ENCODE assay signal across 8 mouse cellular contexts in the genomic region with DNA sequence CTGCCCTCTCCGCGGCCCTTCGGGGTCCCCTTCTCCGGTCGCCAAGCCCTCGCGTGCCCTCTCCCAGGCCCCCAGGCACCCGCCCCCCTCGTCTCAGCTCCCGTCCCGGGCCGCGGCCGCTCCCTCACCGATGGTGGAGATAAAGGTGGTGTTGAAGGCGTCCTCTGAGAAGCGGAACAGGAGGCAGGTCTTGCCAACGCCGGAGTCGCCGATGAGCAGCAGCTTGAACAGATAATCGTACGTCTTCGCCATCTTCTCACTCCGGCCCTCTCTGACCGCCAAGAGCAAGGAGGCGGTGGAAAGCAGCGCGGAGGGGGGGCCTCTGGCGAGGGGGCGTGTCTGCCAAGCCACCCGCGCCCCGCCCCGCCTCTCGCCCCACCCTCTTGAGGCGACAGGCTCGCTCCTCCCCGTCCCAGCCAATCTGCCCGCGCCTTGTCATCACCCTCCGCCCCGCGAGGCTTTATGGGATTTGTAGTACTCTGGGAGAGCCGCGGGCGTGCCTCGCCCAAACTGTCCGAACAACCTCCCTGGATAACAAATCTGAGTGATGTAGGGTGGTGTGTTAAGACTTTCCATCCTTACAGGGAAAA. TPM values are rescaled to one million over a fixed set of nuclear protein-coding genes. Genes with fewer than 3 reads are reported as not detected.
A peak's percentile ranks its signal among the peaks of the same experiment; 100 is the strongest.
DNase-seq lines count a peak whose midpoint lies in the region; ATAC-seq and TF ChIP-seq lines count a peak whose summit lies in the region.

A gene (minus strand): TSS at position 306 of the 590 bp plus-strand sequence.

- no peaks in the 10 kb centered on the region for H3K9me3 ChIP-seq in MEL (replicated peaks; ENCODE audit: insufficient read depth, low read length)
- no peaks in the 10 kb centered on the region for H3K9me3 ChIP-seq in forebrain, postnatal 0 days (ENCODE audit: low read length)
- H3K9me3 ChIP-seq in lung, embryonic 15.5 days = no peaks in the 10 kb centered on the region

- H3K4me3 ChIP-seq in MEL (ENCODE audit: control insufficient read depth in 1 of 2, insufficient read depth in 1 of 2, low read depth in 2 of 2, low read length in 2 of 2) = peak within 1 kb of the TSS; percentile 67 to 69
- peak within 1 kb of the TSS; percentile 71 for H3K4me3 ChIP-seq in cerebellum, adult 2 months (replicated peaks; ENCODE audit: insufficient read depth, low read depth, low read length)
- H3K4me3 ChIP-seq in forebrain, postnatal 0 days (ENCODE audit: low read depth, low read length) = peak within 1 kb of the TSS; percentile 93
- H3K4me3 ChIP-seq in lung, embryonic 15.5 days = peak within 1 kb of the TSS; percentile 67

- H3K79me2 ChIP-seq in MEL (ENCODE audit: control insufficient read depth, insufficient read depth, low read length, poor library complexity) = peaks cover 22% of the 10 kb centered on the region

- DNase-seq in MEL (ENCODE audit: low read depth, low spot score) = peak; percentile 97
- DNase-seq in cerebellum, adult 2 months = peak; percentile 96 to 97
- DNase-seq in forebrain, postnatal 0 days = peak; percentile 97
- DNase-seq in heart, postnatal 4 days = peak; percentile 98
- DNase-seq in layer of hippocampus, adult 8-10 months (ENCODE audit: low spot score in 2 of 2) = peak; percentile 94
- peak; percentile 94 for DNase-seq in ovary, adult 18-20 months (ENCODE audit: low spot score)
- DNase-seq in thymus, postnatal 0 days (ENCODE audit: low spot score) = peak; percentile 96

- TF ChIP-seq RAD21 in MEL (IDR thresholded peaks at IDR 0.05; ENCODE audit: low read depth, low read length) = no peak

- H3K27ac ChIP-seq in MEL (ENCODE audit: control insufficient read depth, low read depth, low read length) = peak within 1 kb of the TSS; percentile 57
- H3K27ac ChIP-seq in cerebellum, adult 2 months (ENCODE audit: insufficient read depth, low read length) = no peak within 1 kb of the TSS
- H3K27ac ChIP-seq in forebrain, postnatal 0 days (ENCODE audit: low read depth, low read length) = peak within 1 kb of the TSS; percentile 85
- H3K27ac ChIP-seq in lung, embryonic 15.5 days = peak within 1 kb of the TSS; percentile 85

- under 1% methylated on average over 46 of the region's 49 CpGs for WGBS in cerebellum, adult 2 months
- under 1% methylated on average over 49 of the region's 49 CpGs for WGBS in forebrain, postnatal 0 days
- WGBS in lung, embryonic 15.5 days = under 1% methylated on average over 49 of the region's 49 CpGs

- peak; percentile 54 to 77; a peak in 3 of 4 replicates for TF ChIP-seq POLR2A in MEL (IDR thresholded peaks at IDR 0.05; ENCODE audit: control insufficient read depth in 1 of 2, insufficient read depth in 1 of 2, low read depth in 1 of 2, low read length in 2 of 2, poor library complexity in 1 of 2)
- peak; percentile 76 for TF ChIP-seq POLR2A in cerebellum, adult 2 months (IDR thresholded peaks at IDR 0.05; ENCODE audit: borderline replicate concordance, insufficient read depth, low read length)

- H3K4me1 ChIP-seq in MEL (ENCODE audit: control insufficient read depth in 1 of 2, insufficient read depth in 2 of 2, low read length in 2 of 2) = peaks cover 29 to 30% of the 10 kb centered on the region in 2 experiments
- H3K4me1 ChIP-seq in cerebellum, adult 2 months (ENCODE audit: control insufficient read depth, insufficient read depth, low read length) = no peaks in the 10 kb centered on the region
- peaks cover 8% of the 10 kb centered on the region for H3K4me1 ChIP-seq in forebrain, postnatal 0 days (ENCODE audit: insufficient read depth)
- peaks cover 42% of the 10 kb centered on the region; the same call in 1 of the 2 replicates for H3K4me1 ChIP-seq in lung, embryonic 15.5 days

- no peaks in the 10 kb centered on the region for H3K27me3 ChIP-seq in MEL (ENCODE audit: control insufficient read depth in 1 of 2, insufficient read depth in 2 of 2, low read length in 2 of 2)
- no peaks in the 10 kb centered on the region for H3K27me3 ChIP-seq in cerebellum, adult 2 months (ENCODE audit: control insufficient read depth, insufficient read depth, low read length)
- H3K27me3 ChIP-seq in forebrain, postnatal 0 days (ENCODE audit: insufficient read depth, low read length) = no peaks in the 10 kb centered on the region
- no peaks in the 10 kb centered on the region for H3K27me3 ChIP-seq in lung, embryonic 15.5 days

- H3K9ac ChIP-seq in MEL (ENCODE audit: control insufficient read depth, low read depth, low read length, poor library complexity, severe bottlenecking) = peak within 1 kb of the TSS; percentile 85
- peak within 1 kb of the TSS; percentile 77 for H3K9ac ChIP-seq in forebrain, postnatal 0 days
- peak within 1 kb of the TSS; percentile 85 for H3K9ac ChIP-seq in lung, embryonic 15.5 days

- no peak for TF ChIP-seq EP300 in MEL (IDR thresholded peaks at IDR 0.05; ENCODE audit: low read depth in 1 of 2, low read length in 2 of 2)

- peak within 1 kb of the TSS; percentile 81 for H3K4me2 ChIP-seq in forebrain, postnatal 0 days (ENCODE audit: low read depth)
- H3K4me2 ChIP-seq in lung, embryonic 15.5 days = peak within 1 kb of the TSS; percentile 85

- peaks cover 0 to 47% of the 10 kb centered on the region in 2 experiments; a peak in 2 of 4 replicates for H3K36me3 ChIP-seq in MEL (ENCODE audit: control insufficient read depth in 1 of 2, insufficient read depth in 2 of 2, low read length in 2 of 2)
- no peaks in the 10 kb centered on the region for H3K36me3 ChIP-seq in forebrain, postnatal 0 days (ENCODE audit: insufficient read depth)
- H3K36me3 ChIP-seq in lung, embryonic 15.5 days = no peaks in the 10 kb centered on the region

- TF ChIP-seq CTCF in MEL (IDR thresholded peaks at IDR 0.05 in 2 of 3, conservative IDR thresholded peaks at IDR 0.05 in 1 of 3; ENCODE audit: control insufficient read depth in 1 of 3, insufficient read depth in 1 of 3, low read depth in 2 of 3, low read length in 3 of 3, poor library complexity in 1 of 3, severe bottlenecking in 1 of 3) = no peak
- TF ChIP-seq CTCF in cerebellum, adult 2 months (IDR thresholded peaks at IDR 0.05; ENCODE audit: borderline replicate concordance, insufficient read depth, low read depth, low read length) = no peak
- no peak for TF ChIP-seq CTCF in forebrain, postnatal 0 days (IDR thresholded peaks at IDR 0.05; ENCODE audit: low read depth)

- ATAC-seq in forebrain, postnatal 0 days = peak; percentile 99
- peak; percentile 98 for ATAC-seq in lung, embryonic 15.5 days (ENCODE audit: borderline replicate concordance, extremely low read depth, low FRiP score, low TSS enrichment)

TF ChIP-seq in MEL, 35 proteins besides CTCF, POLR2A, EP300 and RAD21 (continues in another document):
- TF ChIP-seq NELFE (IDR thresholded peaks at IDR 0.05; ENCODE audit: low read depth, low read length) (peak; percentile 78), POLR2AphosphoS2 (IDR thresholded peaks at IDR 0.05; ENCODE audit: low read length) (peak; percentile 59; the same call in 1 of the 2 replicates), ZMIZ1 (IDR thresholded peaks at IDR 0.05; ENCODE audit: low read depth, low read length) (peak; percentile 66; the same call in 1 of the 2 replicates), MEF2A (IDR thresholded peaks at IDR 0.05; ENCODE audit: extremely low read depth, insufficient replicate concordance, low read depth, low read length, poor library complexity, severe bottlenecking) (no peak), ZC3H11A (IDR thresholded peaks at IDR 0.05; ENCODE audit: low read depth, low read length) (no peak; the same call in 1 of the 2 replicates), TBP (IDR thresholded peaks at IDR 0.05; ENCODE audit: low read depth, low read length) (peak; percentile 61), KAT2A (conservative IDR thresholded peaks at IDR 0.05; ENCODE audit: low read depth, low read length) (peak; percentile 91), UBTF (IDR thresholded peaks at IDR 0.05; ENCODE audit: borderline replicate concordance, insufficient read depth, low read depth, low read length) (0 out of 2 replicates have a peak, but pooled peaks have one; percentile 80), MAFK (IDR thresholded peaks at IDR 0.05; ENCODE audit: borderline replicate concordance, low read depth, low read length) (no peak), POLR2AphosphoS5 (IDR thresholded peaks at IDR 0.05; ENCODE audit: borderline replicate concordance, low read depth, low read length) (no peak), ETS1 (IDR thresholded peaks at IDR 0.05; ENCODE audit: low read depth, low read length) (no peak), CHD1 (IDR thresholded peaks at IDR 0.05; ENCODE audit: low read depth, low read length) (no peak), HCFC1 (IDR thresholded peaks at IDR 0.05; ENCODE audit: low read depth, low read length) (peak; percentile 99), E2F4 (IDR thresholded peaks at IDR 0.05; ENCODE audit: borderline replicate concordance, low read depth, low read length) (no peak), MYB (IDR thresholded peaks at IDR 0.05; ENCODE audit: low read depth, low read length) (no peak), TAL1 (IDR thresholded peaks at IDR 0.05; ENCODE audit: low read length) (no peak), USF2 (IDR thresholded peaks at IDR 0.05; ENCODE audit: borderline replicate concordance in 1 of 2, insufficient read depth in 1 of 2, low read depth in 1 of 2, low read length in 2 of 2) (no peak), RCOR1 (IDR thresholded peaks at IDR 0.05; ENCODE audit: low read depth, low read length) (no peak), ZNF384 (IDR thresholded peaks at IDR 0.05; ENCODE audit: low read depth, low read length) (no peak), SMC3 (IDR thresholded peaks at IDR 0.05; ENCODE audit: low read depth, low read length) (no peak), TCF12 (IDR thresholded peaks at IDR 0.05; ENCODE audit: low read depth, low read length) (peak; percentile 42), NRF1 (IDR thresholded peaks at IDR 0.05; ENCODE audit: insufficient read depth, low read depth, low read length, poor library complexity, severe bottlenecking) (no peak), GABPA (IDR thresholded peaks at IDR 0.05; ENCODE audit: low read depth, low read length) (no peak), MYC (IDR thresholded peaks at IDR 0.05; ENCODE audit: low read depth, low read length) (no peak)

RNA-seq across cellular contexts. Expression of the gene that starts here (rescaled TPM):
- 15.0 and 16.4 TPM in 2 replicates for total RNA-seq in MEL (2012; rRNA removed)
- 10 to 100 TPM in 1 of 2 experiments, not detected in 1; 16.1 TPM for polyA plus RNA-seq in MEL (2012; ENCODE audit: insufficient read depth in 1 of 2, insufficient read length in 2 of 2, low read depth in 1 of 2, low replicate concordance in 2 of 2, missing spikeins in 1 of 2)
- 13.7 and 15.3 TPM in 2 replicates for polyA plus RNA-seq in cerebellum, adult 2 months (2012; rRNA removed)
- 22.2 and 30.7 TPM in 2 replicates for total RNA-seq in forebrain, postnatal 0 days (2014; rRNA removed)
- 6.0 and 20.7 TPM in 2 replicates for polyA plus RNA-seq in forebrain, postnatal 0 days (2015; fragmentation: Nextera tagmentation; extraction: Ambion mirVana)
- 10 to 100 TPM; 17.8 to 18.5 TPM for total RNA-seq in heart, postnatal 4 days (2021)
- total RNA-seq in layer of hippocampus, adult 8-10 months (2022) = 10 to 100 TPM; 37.9 to 58.3 (median 47.4) TPM
- 24.2 and 30.1 TPM in 2 replicates for polyA plus RNA-seq in lung, embryonic 15.5 days (2015; fragmentation: Nextera tagmentation; extraction: Ambion mirVana)
- 14.4 and 25.8 TPM in 2 replicates for polyA plus RNA-seq in thymus, postnatal 0 days (2015; fragmentation: Nextera tagmentation; extraction: Ambion mirVana)
